Mouse (Mus musculus) B cell, adult 62 days (primary cell): ENCODE data around the gene Ralbp1. TPM values are rescaled to one million over a fixed set of nuclear protein-coding genes. Genes with fewer than 3 reads are reported as not detected.

Source experiments
- total RNA-seq: library from RNA; stranded (reverse); gene quantifications from 4 replicates; pipeline ENCODE4 v1.2.4, GENCODE M21; 2023

Gene Ralbp1
- total RNA-seq = 34.8 to 41.0 TPM (median 37.8 TPM) in 4 replicates

DNA sequence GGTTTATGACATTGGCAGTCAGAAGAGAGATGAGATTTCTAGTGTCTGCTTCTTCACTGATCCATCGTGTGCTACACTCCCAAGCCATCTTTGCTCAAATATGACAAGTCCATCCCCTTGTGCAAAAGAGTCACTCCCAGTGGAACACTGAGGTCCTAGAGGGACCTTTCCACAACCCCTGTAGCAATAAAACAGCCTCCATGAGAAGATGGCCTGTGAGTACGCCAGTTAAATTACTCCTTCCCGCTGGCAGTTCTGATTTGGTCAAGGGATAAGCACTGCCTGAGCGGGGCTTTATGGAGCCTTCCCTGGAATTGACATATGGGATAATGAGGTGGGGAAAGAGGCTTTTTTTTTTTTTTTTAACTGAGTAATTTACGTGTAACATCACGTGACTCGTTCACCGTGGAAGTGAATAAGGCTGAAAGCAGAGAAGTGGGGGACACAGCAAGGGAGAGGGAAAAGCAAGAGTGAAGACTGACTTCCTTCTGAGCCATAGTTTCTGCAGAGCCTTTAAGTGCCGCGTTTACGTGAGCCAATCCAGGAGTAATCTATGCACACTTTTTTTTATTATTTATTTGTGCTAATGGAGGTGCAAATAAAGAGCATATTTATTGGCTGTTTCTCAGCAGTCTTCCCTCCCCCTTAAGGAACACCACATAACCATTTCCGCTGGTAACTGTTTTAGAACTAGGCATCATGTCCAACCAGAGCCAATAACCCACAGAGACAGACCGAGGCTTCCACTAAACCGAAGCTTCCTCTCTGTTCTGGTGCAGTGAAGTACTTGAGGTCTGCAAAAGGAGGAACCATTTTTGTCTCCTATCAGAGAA, at the start of gene Ralbp1:
Gene Ralbp1, minus strand, starts transcription at position 102 of the 833 bp plus-strand sequence.

Other genes starting within 250 kb of the Ralbp1 start
- 0.31 to 0.75 TPM (median 0.55 TPM) in 3 of 4 replicates, not detected in the other for gene Txndc2, start 243.6 kb downstream of the Ralbp1 start, total RNA-seq
- 15.5 to 19.6 TPM (median 19.1 TPM) in 4 replicates for gene Rab31, start 113.0 kb downstream of the Ralbp1 start, total RNA-seq
- gene Ppp4r1, start 103.2 kb downstream of the Ralbp1 start, total RNA-seq = 76.2 to 91.7 TPM (median 83.0 TPM) in 4 replicates
- gene Twsg1, start 65.4 kb upstream of the Ralbp1 start, total RNA-seq = 21.1 to 26.9 TPM (median 22.6 TPM) in 4 replicates
- 59.4 to 77.6 TPM (median 71.1 TPM) in 4 replicates for gene Ankrd12, start 191.3 kb upstream of the Ralbp1 start, total RNA-seq
- gene Ndufv2, start 215.8 kb upstream of the Ralbp1 start, total RNA-seq = 63.0 to 76.2 TPM (median 69.4 TPM) in 4 replicates
- 41.6 to 55.0 TPM (median 47.0 TPM) in 4 replicates for gene Washc1, start 225.7 kb upstream of the Ralbp1 start, total RNA-seq
- 15.6 to 24.6 TPM (median 20.3 TPM) in 4 replicates for gene Ddx11, start 237.7 kb upstream of the Ralbp1 start, total RNA-seq